Mouse (Mus musculus): ENCODE results near the gene Zfp574. TPM values are rescaled to one million over a fixed set of nuclear protein-coding genes. Genes with fewer than 3 reads are reported as not detected.
A peak's percentile ranks its signal among the peaks of the same experiment; 100 is the strongest.

Zfp574 gene
- polyA plus RNA-seq, 1 experiment from 2014 or later = 19.9 TPM

DNA sequence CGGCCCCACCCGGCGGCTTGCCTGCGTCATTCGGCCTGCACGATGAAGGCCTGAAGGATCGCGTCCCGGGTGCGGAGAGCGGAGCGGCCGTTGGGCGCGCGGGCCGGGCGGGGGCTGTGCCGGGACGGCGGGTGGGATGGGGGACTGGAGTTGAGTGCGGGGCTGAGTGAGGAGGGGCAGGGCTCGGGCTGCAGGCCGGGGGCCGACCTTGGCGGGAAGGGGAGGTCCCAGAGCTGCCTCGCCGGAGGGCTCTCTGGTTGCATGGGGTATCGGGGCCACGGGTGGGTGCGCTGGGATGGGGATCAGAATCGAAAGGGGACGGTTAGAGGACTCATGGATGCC, 5.0 kb downstream of the Zfp574 start:
- peak overlapping the region; percentile 93 for H3K27ac ChIP-seq (ENCODE audit: low read depth, low read length)
- peaks cover 17% of the 10 kb centered on the region for H3K4me1 ChIP-seq (replicated peaks; ENCODE audit: control insufficient read depth, insufficient read depth, low read length)
- peak overlapping the region; percentile 92 for H3K4me3 ChIP-seq (ENCODE audit: low read depth, low read length)
- peak overlapping the region; percentile 76 for H3K4me2 ChIP-seq (replicated peaks; ENCODE audit: low read depth, low read length)
- WGBS = under 1% methylated on average over 32 of the region's 33 CpGs
- ATAC-seq (ENCODE audit: low FRiP score) (peak; percentile 63; the same call in 1 of the 2 replicates), DNase-seq (ENCODE audit: low spot score) (no peak)
- H3K27me3 ChIP-seq (ENCODE audit: control insufficient read depth, insufficient read depth, low read length) = no peaks in the 10 kb centered on the region
- peak overlapping the region; percentile 96 for H3K9ac ChIP-seq (ENCODE audit: low read depth, low read length)
- peaks cover 17% of the 10 kb centered on the region; the same call in 1 of the 2 replicates for H3K36me3 ChIP-seq (ENCODE audit: control insufficient read depth, insufficient read depth, low read length)
- H3K9me3 ChIP-seq (ENCODE audit: control insufficient read depth, low read length) = no peaks in the 10 kb centered on the region

DNA sequence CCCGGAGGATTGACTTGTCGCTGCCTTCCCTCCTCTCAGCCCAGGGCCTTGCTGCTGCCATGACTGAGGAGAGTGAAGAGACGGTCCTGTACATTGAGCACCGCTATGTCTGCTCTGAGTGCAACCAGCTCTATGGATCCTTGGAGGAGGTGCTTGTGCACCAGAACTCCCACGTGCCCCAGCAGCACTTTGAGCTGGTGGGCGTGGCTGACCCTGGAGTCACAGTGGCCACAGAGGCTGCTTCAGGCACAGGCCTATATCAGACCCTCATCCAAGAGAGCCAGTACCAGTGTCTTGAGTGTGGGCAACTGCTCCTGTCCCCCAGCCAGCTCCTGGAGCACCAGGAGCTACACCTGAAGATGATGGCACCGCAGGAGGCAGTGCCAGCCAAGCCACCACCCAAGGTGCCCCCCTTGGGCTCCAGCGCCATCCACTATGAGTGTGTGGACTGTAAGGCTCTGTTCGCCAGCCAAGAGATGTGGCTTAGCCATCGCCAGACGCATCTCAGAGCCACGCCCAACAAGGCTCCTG, 7.2 kb downstream of the Zfp574 start:
- Histone ChIP-seq H3K27ac (ENCODE audit: low read depth, low read length) (no peak overlapping the region), H3K4me2 (replicated peaks; ENCODE audit: low read depth, low read length) (no peak overlapping the region), H3K36me3 (ENCODE audit: control insufficient read depth, insufficient read depth, low read length) (peaks cover 25% of the 10 kb centered on the region), H3K9ac (ENCODE audit: low read depth, low read length) (no peak overlapping the region), H3K27me3 (ENCODE audit: control insufficient read depth, insufficient read depth, low read length) (no peaks in the 10 kb centered on the region), H3K9me3 (ENCODE audit: control insufficient read depth, low read length) (no peaks in the 10 kb centered on the region), H3K4me3 (ENCODE audit: low read depth, low read length) (peak overlapping the region; percentile 6; the same call in 1 of the 2 replicates), H3K4me1 (replicated peaks; ENCODE audit: control insufficient read depth, insufficient read depth, low read length) (peaks cover 12% of the 10 kb centered on the region)
- 84% methylated on average over 12 of the region's 12 CpGs for WGBS
- DNase-seq (ENCODE audit: low spot score) (no peak), ATAC-seq (ENCODE audit: low FRiP score) (no peak)

DNA sequence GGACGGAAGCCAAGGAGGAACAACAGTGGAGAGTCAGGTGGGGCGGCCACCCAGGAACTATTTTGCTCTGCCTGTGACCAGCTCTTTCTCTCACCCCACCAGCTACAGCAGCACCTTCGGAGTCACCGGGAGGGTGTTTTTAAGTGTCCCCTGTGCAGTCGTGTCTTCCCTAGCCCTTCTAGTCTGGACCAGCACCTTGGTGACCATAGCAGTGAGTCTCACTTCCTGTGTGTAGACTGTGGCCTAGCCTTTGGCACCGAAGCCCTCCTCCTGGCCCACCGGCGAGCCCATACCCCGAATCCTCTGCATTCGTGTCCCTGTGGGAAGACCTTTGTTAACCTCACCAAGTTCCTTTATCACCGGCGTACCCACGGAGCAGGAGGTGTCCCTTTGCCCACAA, 8.1 kb downstream of the Zfp574 start:
- WGBS = 94% methylated on average over 13 of the region's 13 CpGs
- no peaks in the 10 kb centered on the region for H3K9me3 ChIP-seq (ENCODE audit: control insufficient read depth, low read length)
- H3K27ac ChIP-seq (ENCODE audit: low read depth, low read length) = no peak overlapping the region
- peaks cover 9% of the 10 kb centered on the region for H3K4me1 ChIP-seq (replicated peaks; ENCODE audit: control insufficient read depth, insufficient read depth, low read length)
- no peak overlapping the region for H3K4me3 ChIP-seq (ENCODE audit: low read depth, low read length)
- no peaks in the 10 kb centered on the region for H3K27me3 ChIP-seq (ENCODE audit: control insufficient read depth, insufficient read depth, low read length)
- H3K9ac ChIP-seq (ENCODE audit: low read depth, low read length) = no peak overlapping the region
- DNase-seq (ENCODE audit: low spot score) = no peak
- ATAC-seq (ENCODE audit: low FRiP score) = no peak
- no peak overlapping the region for H3K4me2 ChIP-seq (replicated peaks; ENCODE audit: low read depth, low read length)
- H3K36me3 ChIP-seq (ENCODE audit: control insufficient read depth, insufficient read depth, low read length) = peaks cover 27% of the 10 kb centered on the region

DNA sequence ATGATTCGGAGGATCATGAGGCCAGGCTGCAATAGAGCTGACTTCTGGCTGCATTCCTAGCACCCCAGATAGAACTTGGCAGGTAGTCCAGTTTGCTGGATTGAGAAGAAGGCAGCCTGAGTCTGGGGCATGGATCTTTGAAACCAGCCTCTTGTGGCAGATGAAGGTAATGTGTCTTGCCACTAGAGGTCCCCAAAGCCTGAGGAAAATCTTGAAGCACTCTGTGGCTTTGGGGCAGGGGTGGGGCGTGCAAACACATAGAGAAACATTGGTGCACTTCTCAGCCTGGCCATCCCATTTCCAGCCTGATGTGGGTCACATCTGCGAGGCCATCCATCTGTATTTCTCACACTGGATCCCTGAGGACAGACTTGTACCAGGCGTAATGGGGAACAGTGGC, 10.1 kb downstream of the Zfp574 start:
- 74% methylated on average over 4 of the region's 4 CpGs for WGBS
- ATAC-seq (ENCODE audit: low FRiP score) = 0 out of 2 replicates have a peak, but pooled peaks have one; percentile 13
- H3K36me3 ChIP-seq (ENCODE audit: control insufficient read depth, insufficient read depth, low read length) = peaks cover 27% of the 10 kb centered on the region

DNA sequence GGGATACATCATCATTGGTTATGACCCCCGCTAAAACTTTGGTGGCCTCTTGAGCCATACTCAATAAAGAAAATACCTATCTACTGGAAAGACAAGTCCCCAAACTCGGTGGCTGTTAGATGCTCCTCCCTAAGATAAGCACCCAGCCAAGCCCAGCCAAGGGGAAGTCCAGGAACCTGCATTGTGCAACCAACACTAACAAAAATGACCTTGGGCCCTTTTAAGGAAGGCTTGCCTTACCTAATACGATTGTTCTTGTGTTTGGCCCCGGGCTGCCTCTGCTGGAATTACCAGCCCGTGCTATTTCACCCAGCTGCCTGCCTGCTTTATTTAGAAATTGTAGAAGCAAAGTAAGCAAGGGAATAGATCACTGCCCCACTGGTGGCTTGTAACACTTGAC, 12.3 kb downstream of the Zfp574 start:
- Histone ChIP-seq H3K4me1 (replicated peaks; ENCODE audit: control insufficient read depth, insufficient read depth, low read length) (peaks cover 5% of the 10 kb centered on the region; the same call in 1 of the 2 replicates), H3K27ac (ENCODE audit: low read depth, low read length) (no peak overlapping the region), H3K4me2 (replicated peaks; ENCODE audit: low read depth, low read length) (no peak overlapping the region), H3K36me3 (ENCODE audit: control insufficient read depth, insufficient read depth, low read length) (peaks cover 24% of the 10 kb centered on the region), H3K9me3 (ENCODE audit: control insufficient read depth, low read length) (no peaks in the 10 kb centered on the region), H3K27me3 (ENCODE audit: control insufficient read depth, insufficient read depth, low read length) (no peaks in the 10 kb centered on the region), H3K4me3 (ENCODE audit: low read depth, low read length) (no peak overlapping the region), H3K9ac (ENCODE audit: low read depth, low read length) (no peak overlapping the region)
- ATAC-seq (ENCODE audit: low FRiP score) (no peak), DNase-seq (ENCODE audit: low spot score) (no peak)
- WGBS = 92% methylated on average over 5 of the region's 5 CpGs

More for the DNA sequence above, 10.1 kb downstream of the Zfp574 start:
- no peaks in the 10 kb centered on the region for H3K27me3 ChIP-seq (ENCODE audit: control insufficient read depth, insufficient read depth, low read length)
- H3K9ac ChIP-seq (ENCODE audit: low read depth, low read length) = no peak overlapping the region
- peak; percentile 65 for DNase-seq (ENCODE audit: low spot score)
- H3K9me3 ChIP-seq (ENCODE audit: control insufficient read depth, low read length) = no peaks in the 10 kb centered on the region
- H3K4me3 ChIP-seq (ENCODE audit: low read depth, low read length) = no peak overlapping the region
- no peak overlapping the region for H3K27ac ChIP-seq (ENCODE audit: low read depth, low read length)
- H3K4me1 ChIP-seq (replicated peaks; ENCODE audit: control insufficient read depth, insufficient read depth, low read length) = peaks cover 7% of the 10 kb centered on the region
- no peak overlapping the region for H3K4me2 ChIP-seq (replicated peaks; ENCODE audit: low read depth, low read length)

DNA sequence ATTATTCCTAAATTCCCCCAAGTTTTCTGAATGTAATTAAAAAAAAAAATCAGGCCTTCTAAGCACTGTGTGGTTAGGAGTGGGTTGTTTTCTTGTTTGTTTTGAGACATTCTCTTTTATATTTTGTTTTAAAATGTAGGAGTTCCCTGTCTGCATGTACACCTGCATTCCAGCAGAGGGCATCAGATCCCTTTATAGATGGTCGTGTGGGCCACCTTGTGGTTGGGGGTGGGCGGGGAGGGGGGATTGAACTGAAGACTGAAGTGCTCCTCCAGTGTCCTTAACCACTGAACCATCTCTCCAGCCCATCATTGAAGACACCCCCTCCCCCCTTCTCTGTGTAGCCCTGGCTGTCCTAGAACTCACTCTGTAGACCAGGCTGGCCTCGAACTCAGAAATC, 14.3 kb downstream of the Zfp574 start:
- H3K27ac ChIP-seq (ENCODE audit: low read depth, low read length) = no peak overlapping the region
- H3K4me2 ChIP-seq (replicated peaks; ENCODE audit: low read depth, low read length) = no peak overlapping the region
- no peak overlapping the region for H3K4me3 ChIP-seq (ENCODE audit: low read depth, low read length)
- no peak for DNase-seq (ENCODE audit: low spot score)
- ATAC-seq (ENCODE audit: low FRiP score) = no peak
- H3K36me3 ChIP-seq (ENCODE audit: control insufficient read depth, insufficient read depth, low read length) = peaks cover 14% of the 10 kb centered on the region; the same call in 1 of the 2 replicates
- H3K27me3 ChIP-seq (ENCODE audit: control insufficient read depth, insufficient read depth, low read length) = no peaks in the 10 kb centered on the region
- 59% methylated on average over 3 of the region's 3 CpGs for WGBS
- H3K4me1 ChIP-seq (replicated peaks; ENCODE audit: control insufficient read depth, insufficient read depth, low read length) = peaks cover 6% of the 10 kb centered on the region; the same call in 1 of the 2 replicates
- no peaks in the 10 kb centered on the region for H3K9me3 ChIP-seq (ENCODE audit: control insufficient read depth, low read length)
- H3K9ac ChIP-seq (ENCODE audit: low read depth, low read length) = no peak overlapping the region

DNA sequence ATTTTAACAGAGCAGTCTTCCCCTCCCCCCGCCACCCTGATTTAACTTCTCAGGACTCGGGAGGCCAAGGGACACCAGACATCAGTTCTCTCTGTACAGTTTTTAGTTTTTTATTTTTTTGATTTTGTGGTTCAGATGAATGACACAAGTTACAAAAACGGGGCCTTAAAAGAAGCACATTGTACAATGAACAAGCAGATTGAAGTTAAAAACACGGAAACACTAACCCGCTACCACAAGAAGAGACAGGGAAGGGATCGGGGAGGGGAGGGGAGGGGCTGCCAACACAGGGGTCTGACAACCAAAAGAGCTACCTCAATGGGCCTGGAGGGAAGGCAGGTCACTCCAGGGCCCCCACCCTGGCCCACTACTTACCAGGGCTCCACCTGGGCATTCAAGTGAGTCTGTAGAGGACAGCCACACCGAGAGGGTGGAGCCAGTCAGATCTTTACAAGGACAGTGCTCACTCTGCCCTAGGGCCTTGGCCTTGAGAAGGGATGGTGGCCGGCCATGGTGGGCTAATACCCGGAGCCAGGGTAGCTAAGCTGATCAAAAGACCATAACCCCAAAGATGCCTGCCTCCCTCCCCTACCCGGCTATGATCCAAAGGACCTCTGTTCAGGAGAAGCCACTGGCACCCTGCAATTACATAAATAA, 15.0 kb downstream of the Zfp574 start:
- Histone ChIP-seq H3K27ac (ENCODE audit: low read depth, low read length) (peak overlapping the region; percentile 18; the same call in 1 of the 2 replicates), H3K27me3 (ENCODE audit: control insufficient read depth, insufficient read depth, low read length) (no peaks in the 10 kb centered on the region), H3K4me3 (ENCODE audit: low read depth, low read length) (no peak overlapping the region), H3K9ac (ENCODE audit: low read depth, low read length) (no peak overlapping the region), H3K36me3 (ENCODE audit: control insufficient read depth, insufficient read depth, low read length) (peaks cover 9% of the 10 kb centered on the region; the same call in 1 of the 2 replicates), H3K4me2 (replicated peaks; ENCODE audit: low read depth, low read length) (no peak overlapping the region), H3K4me1 (replicated peaks; ENCODE audit: control insufficient read depth, insufficient read depth, low read length) (peaks cover 6% of the 10 kb centered on the region; the same call in 1 of the 2 replicates), H3K9me3 (ENCODE audit: control insufficient read depth, low read length) (no peaks in the 10 kb centered on the region)
- DNase-seq (ENCODE audit: low spot score) (peak; percentile 39), ATAC-seq (ENCODE audit: low FRiP score) (peak; percentile 47)
- WGBS = 47% methylated on average over 10 of the region's 10 CpGs

DNA sequence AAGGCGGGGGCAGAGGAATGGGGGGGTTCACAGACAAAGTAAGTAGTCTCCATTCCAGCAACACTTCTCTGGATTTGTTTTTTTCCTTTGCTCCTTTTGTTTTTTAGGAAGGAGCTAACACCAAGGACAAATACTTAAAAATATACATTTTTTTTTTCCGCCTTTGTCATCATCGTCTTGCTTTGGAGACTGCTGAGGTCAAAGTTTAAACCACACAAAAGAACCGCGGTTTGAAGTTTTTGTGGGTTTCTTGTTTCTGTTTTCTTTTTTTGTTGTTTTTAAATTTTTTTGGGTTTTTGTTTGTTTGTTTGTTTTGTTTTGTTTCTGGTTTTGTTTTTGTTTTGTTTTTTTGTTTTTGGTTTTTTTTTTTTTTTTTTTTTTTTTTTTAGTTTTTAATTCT, 15.6 kb downstream of the Zfp574 start:
- WGBS = 35% methylated on average over 5 of the region's 5 CpGs
- no peaks in the 10 kb centered on the region for H3K27me3 ChIP-seq (ENCODE audit: control insufficient read depth, insufficient read depth, low read length)
- no peak overlapping the region for H3K4me2 ChIP-seq (replicated peaks; ENCODE audit: low read depth, low read length)
- no peak overlapping the region for H3K4me3 ChIP-seq (ENCODE audit: low read depth, low read length)
- no peak overlapping the region for H3K9ac ChIP-seq (ENCODE audit: low read depth, low read length)
- no peak overlapping the region for H3K27ac ChIP-seq (ENCODE audit: low read depth, low read length)
- no peaks in the 10 kb centered on the region for H3K9me3 ChIP-seq (ENCODE audit: control insufficient read depth, low read length)
- no peak for ATAC-seq (ENCODE audit: low FRiP score)
- DNase-seq (ENCODE audit: low spot score) = no peak
- H3K4me1 ChIP-seq (replicated peaks; ENCODE audit: control insufficient read depth, insufficient read depth, low read length) = peaks cover 8% of the 10 kb centered on the region; the same call in 1 of the 2 replicates
- H3K36me3 ChIP-seq (ENCODE audit: control insufficient read depth, insufficient read depth, low read length) = peaks cover 9% of the 10 kb centered on the region; the same call in 1 of the 2 replicates

DNA sequence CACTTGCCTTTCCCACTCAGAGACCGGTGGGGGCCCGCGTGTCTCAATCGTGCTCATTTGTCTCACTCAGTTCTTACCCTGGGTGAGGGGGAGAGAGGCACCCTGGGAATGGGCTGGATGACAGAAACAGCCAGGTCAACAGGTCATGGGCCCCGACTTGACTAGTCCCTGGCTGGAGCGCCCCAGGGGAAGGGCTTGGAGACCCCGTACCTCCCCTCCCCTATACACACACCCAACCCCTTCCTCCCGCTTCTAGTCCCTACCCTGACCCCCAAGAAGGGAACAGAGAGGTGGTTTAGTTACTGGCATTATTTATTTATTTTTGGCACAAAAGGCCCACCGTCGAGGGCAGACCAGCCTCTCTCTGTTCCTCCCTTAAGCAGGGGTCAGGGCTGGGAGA, 16.2 kb downstream of the Zfp574 start:
- no peak overlapping the region; the same call in 1 of the 2 replicates for H3K9ac ChIP-seq (ENCODE audit: low read depth, low read length)
- H3K4me1 ChIP-seq (replicated peaks; ENCODE audit: control insufficient read depth, insufficient read depth, low read length) = peaks cover 8% of the 10 kb centered on the region; the same call in 1 of the 2 replicates
- peaks cover 7% of the 10 kb centered on the region; the same call in 1 of the 2 replicates for H3K36me3 ChIP-seq (ENCODE audit: control insufficient read depth, insufficient read depth, low read length)
- no peaks in the 10 kb centered on the region for H3K9me3 ChIP-seq (ENCODE audit: control insufficient read depth, low read length)
- DNase-seq (ENCODE audit: low spot score) = peak; percentile 59
- no peak overlapping the region for H3K4me3 ChIP-seq (ENCODE audit: low read depth, low read length)
- peak overlapping the region; percentile 48; the same call in 1 of the 2 replicates for H3K27ac ChIP-seq (ENCODE audit: low read depth, low read length)
- no peaks in the 10 kb centered on the region for H3K27me3 ChIP-seq (ENCODE audit: control insufficient read depth, insufficient read depth, low read length)
- peak; percentile 25 for ATAC-seq (ENCODE audit: low FRiP score)
- no peak overlapping the region for H3K4me2 ChIP-seq (replicated peaks; ENCODE audit: low read depth, low read length)
- WGBS = 8% methylated on average over 10 of the region's 10 CpGs
